Mouse (Mus musculus) gonadal fat pad, adult 2 months (tissue): ENCODE data around the gene Rfx4. TPM values are rescaled to one million over a fixed set of nuclear protein-coding genes. Genes with fewer than 3 reads are reported as not detected.

Source experiments
- DNase-seq: peaks from one replicate; pipeline ENCODE4 v3.0.0-alpha.2; 2012; ENCODE audit warnings: low read depth
- polyA plus RNA-seq: library from polyadenylated mRNA; depleted of rRNA; stranded (reverse); fragments of >200 nt; gene quantifications from 2 replicates; pipeline ENCODE4 v1.2.3, GENCODE M21; 2012

Rfx4 gene
- polyA plus RNA-seq, 1 experiment = 0.30 TPM

- no peak for DNase-seq
These were observed 56.0 kb downstream of the Rfx4 start for GRCm38 (mm10) chr10:84811913-84812295.

GRCm38 (mm10) chr10:84815676-84816436 lies 60.0 kb downstream of the Rfx4 start:
- no peak for DNase-seq

- no peak for DNase-seq
These were observed 61.4 kb downstream of the Rfx4 start for GRCm38 (mm10) chr10:84817086-84817869.

- DNase-seq = no peak
These were observed 63.8 kb downstream of the Rfx4 start for GRCm38 (mm10) chr10:84819669-84820068.

- DNase-seq = no peak
These were observed 64.4 kb downstream of the Rfx4 start for GRCm38 (mm10) chr10:84820230-84820629.

GRCm38 (mm10) chr10:84822741-84823151 lies 66.9 kb downstream of the Rfx4 start:
- DNase-seq = no peak

GRCm38 (mm10) chr10:84823621-84824020 lies 67.8 kb downstream of the Rfx4 start:
- no peak for DNase-seq

- no peak for DNase-seq
These were observed 73.1 kb downstream of the Rfx4 start for GRCm38 (mm10) chr10:84829009-84829408.

GRCm38 (mm10) chr10:84835596-84835995 lies 79.7 kb downstream of the Rfx4 start:
- no peak for DNase-seq

GRCm38 (mm10) chr10:84836104-84836503 lies 80.2 kb downstream of the Rfx4 start:
- no peak for DNase-seq

GRCm38 (mm10) chr10:84837355-84837754 lies 81.5 kb downstream of the Rfx4 start:
- no peak for DNase-seq

- DNase-seq = no peak
These were observed 83.1 kb downstream of the Rfx4 start for GRCm38 (mm10) chr10:84838850-84839473.

GRCm38 (mm10) chr10:84846638-84847037 lies 90.8 kb downstream of the Rfx4 start:
- DNase-seq = no peak

GRCm38 (mm10) chr10:84851981-84852979 lies 96.4 kb downstream of the Rfx4 start:
- DNase-seq = peak; percentile 6

GRCm38 (mm10) chr10:84854059-84854458 lies 98.2 kb downstream of the Rfx4 start:
- DNase-seq = no peak

GRCm38 (mm10) chr10:84855466-84855865 lies 99.6 kb downstream of the Rfx4 start:
- DNase-seq = no peak

GRCm38 (mm10) chr10:84858371-84858770 lies 102.5 kb downstream of the Rfx4 start:
- DNase-seq = no peak

GRCm38 (mm10) chr10:84858806-84859496 lies 103.1 kb downstream of the Rfx4 start:
- DNase-seq = no peak

GRCm38 (mm10) chr10:84859556-84860380 lies 103.9 kb downstream of the Rfx4 start:
- no peak for DNase-seq

GRCm38 (mm10) chr10:84863488-84863887 lies 107.6 kb downstream of the Rfx4 start:
- no peak for DNase-seq
